ENCODE assay signal across 8 mouse cellular contexts in genomic region chr5:26282282-26282681, GRCm38 (mm10). TPM values are rescaled to one million over a fixed set of nuclear protein-coding genes. Genes with fewer than 3 reads are reported as not detected.
A peak's percentile ranks its signal among the peaks of the same experiment; 100 is the strongest.
DNase-seq lines count a peak whose midpoint lies in the region; ATAC-seq lines count a peak whose summit lies in the region.
"Had no signal": no experiment of that assay in that cellular context is flagged by ENCODE, and none has a peak within 500 bp of the region (broad histone marks: within the 10 kb centered on the region; RNA-seq: fewer than 3 reads in every experiment).

No protein-coding gene starts in this region.

- ATAC-seq in midbrain, embryonic 12.5 days (ENCODE audit: low FRiP score, low read depth), result peak; percentile 76
- 0 out of 2 replicates have a peak, but pooled peaks have one; percentile 46 for ATAC-seq in stomach, embryonic 14.5 days (ENCODE audit: insufficient number of reproducible peaks, insufficient read depth, low FRiP score, low read depth)

- no peak overlapping the region for H3K4me3 ChIP-seq in midbrain, embryonic 12.5 days
- no peak overlapping the region for H3K4me3 ChIP-seq in stomach, embryonic 14.5 days (ENCODE audit: low read depth, low read length)

- H3K4me1 ChIP-seq in midbrain, embryonic 12.5 days, result no peaks in the 10 kb centered on the region
- no peaks in the 10 kb centered on the region for H3K4me1 ChIP-seq in stomach, embryonic 14.5 days (ENCODE audit: control insufficient read depth, insufficient read depth, low read length)

- no peak overlapping the region for H3K27ac ChIP-seq in midbrain, embryonic 12.5 days (replicated peaks)
- H3K27ac ChIP-seq in stomach, embryonic 14.5 days (ENCODE audit: low read length), result no peak overlapping the region

- DNase-seq in MEL-GATA-1-ER (ENCODE audit: extremely low read depth, low read depth), result peak; percentile 5
- peak; percentile 77 for DNase-seq in adrenal gland, postnatal 10 days
- DNase-seq in embryo, embryonic 9.5 days (ENCODE audit: extremely low spot score), result peak; percentile 71
- DNase-seq in induced T-regulatory cell, adult 2 months (ENCODE audit: low read depth), result peak; percentile 2
- DNase-seq in layer of hippocampus, postnatal 36 days, result peak; percentile 63 to 64

- H3K27me3 ChIP-seq in midbrain, embryonic 12.5 days, result no peaks in the 10 kb centered on the region
- no peaks in the 10 kb centered on the region for H3K27me3 ChIP-seq in stomach, embryonic 14.5 days (ENCODE audit: control insufficient read depth, insufficient read depth, low read length)

- H3K36me3 ChIP-seq in midbrain, embryonic 12.5 days, result no peaks in the 10 kb centered on the region
- H3K36me3 ChIP-seq in stomach, embryonic 14.5 days (ENCODE audit: control insufficient read depth, insufficient read depth, low read length), result no peaks in the 10 kb centered on the region

- no peaks in the 10 kb centered on the region for H3K9me3 ChIP-seq in midbrain, embryonic 12.5 days
- H3K9me3 ChIP-seq in stomach, embryonic 14.5 days (ENCODE audit: control insufficient read depth, low read depth, low read length), result no peaks in the 10 kb centered on the region

- no peak overlapping the region for H3K4me2 ChIP-seq in midbrain, embryonic 12.5 days (replicated peaks)
- H3K4me2 ChIP-seq in stomach, embryonic 14.5 days (replicated peaks; ENCODE audit: low read depth, low read length), result no peak overlapping the region

- no peak overlapping the region for H3K9ac ChIP-seq in midbrain, embryonic 12.5 days (replicated peaks)
- H3K9ac ChIP-seq in stomach, embryonic 14.5 days (replicated peaks; ENCODE audit: low read depth, low read length), result no peak overlapping the region

- 3% methylated on average over 4 of the region's 4 CpGs for WGBS in midbrain, embryonic 12.5 days
- WGBS in stomach, embryonic 14.5 days, result 3% methylated on average over 4 of the region's 4 CpGs

RNA-seq across cellular contexts. Expression of gene Gm7361, which starts 24.8 kb away (rescaled TPM):
- under 1 TPM in 1 of 2 experiments, not detected in 1; 0.27 TPM for total RNA-seq in adrenal gland, postnatal 10 days (2021)
- under 1 TPM; 0.40 to 0.53 TPM for total RNA-seq in layer of hippocampus, postnatal 36 days (2021)
- not detected in 2 replicates for polyA plus RNA-seq in midbrain, embryonic 12.5 days (2016; fragmentation: Nextera tagmentation; extraction: Ambion mirVana)
- not detected in 2 replicates for polyA plus RNA-seq in stomach, embryonic 14.5 days (2014; fragmentation: Nextera tagmentation; extraction: Ambion mirVana)
- total RNA-seq: hematopoietic stem cell, adult 5-6 weeks had no signal

Comparison
In these comparisons a context has a peak if more than half of its experiments do, and no peak if none do; other contexts are left out.
1. DNase-seq: peak in every context shown above with its lines; median percentile 77 in adrenal gland, postnatal 10 days; 71 in embryo, embryonic 9.5 days; 64 in layer of hippocampus, postnatal 36 days; 5 in MEL-GATA-1-ER; 2 in induced T-regulatory cell, adult 2 months.